Mouse (Mus musculus) E14TG2a.4 (cell line): ENCODE data around the gene Gxylt2.

Experiments
- H3K27me3 ChIP-seq: 2 replicates; pipeline ENCODE4 v1.6.1; 2014; ENCODE audit warnings: low read length, control low read depth; ENCODE audit not compliant: insufficient read depth
- H3K36me3 ChIP-seq: 2 replicates; pipeline ENCODE4 v1.6.1; 2014; ENCODE audit warnings: low read length, control low read depth; ENCODE audit not compliant: insufficient read depth
- H3K4me1 ChIP-seq: replicated peaks from 2 replicates; pipeline ENCODE4 v1.6.1; 2014; ENCODE audit warnings: low read depth, low read length, control low read depth
- H3K4me3 ChIP-seq: replicated peaks from 2 replicates; pipeline ENCODE4 v1.5.1; 2014; ENCODE audit warnings: mild to moderate bottlenecking, low read length
- H3K9me3 ChIP-seq: 2 replicates; pipeline ENCODE4 v1.6.1; 2014; ENCODE audit warnings: low read length, control low read depth
- CTCF ChIP-seq: conservative IDR thresholded peaks from 2 replicates; pipeline ENCODE4 v1.5.1; 2014; ENCODE audit warnings: low read length
- NANOG ChIP-seq: IDR thresholded peaks from 2 replicates; pipeline ENCODE4 v1.6.1; 2014; ENCODE audit warnings: borderline replicate concordance, low read length, mixed read lengths
- POU5F1 ChIP-seq: IDR thresholded peaks from 2 replicates; pipeline ENCODE4 v1.6.1; 2014; ENCODE audit warnings: low read length, borderline replicate concordance

Gxylt2 gene

DNA sequence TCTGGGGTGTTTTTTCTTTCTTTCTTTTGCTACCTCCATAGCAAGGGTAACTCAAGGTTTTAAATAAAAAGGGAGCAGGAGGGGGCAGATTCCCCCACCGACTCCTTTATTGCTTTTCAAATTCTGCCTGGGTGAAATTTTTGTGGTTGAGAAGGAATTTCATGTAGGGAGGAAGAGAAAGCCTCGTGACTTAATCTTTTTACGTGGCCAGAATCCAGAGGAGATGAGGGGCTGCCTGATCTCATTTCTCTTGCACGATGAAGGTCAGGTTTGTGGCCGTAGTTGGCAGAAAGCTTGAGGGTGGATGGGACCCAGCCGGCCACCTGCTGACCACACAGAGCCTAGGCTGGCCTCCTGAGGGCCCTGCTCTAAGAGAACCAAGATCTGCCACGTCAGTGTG lies 3.0 kb downstream of the Gxylt2 start:
- H3K9me3 ChIP-seq, result no peaks in the 10 kb centered on the region
- TF ChIP-seq POU5F1, result no peak
- TF ChIP-seq CTCF, result no peak
- TF ChIP-seq NANOG, result no peak
- no peak overlapping the region for H3K4me3 ChIP-seq
- peaks cover 56% of the 10 kb centered on the region for H3K27me3 ChIP-seq
- H3K4me1 ChIP-seq, result peaks cover 19% of the 10 kb centered on the region
- no peaks in the 10 kb centered on the region for H3K36me3 ChIP-seq

DNA sequence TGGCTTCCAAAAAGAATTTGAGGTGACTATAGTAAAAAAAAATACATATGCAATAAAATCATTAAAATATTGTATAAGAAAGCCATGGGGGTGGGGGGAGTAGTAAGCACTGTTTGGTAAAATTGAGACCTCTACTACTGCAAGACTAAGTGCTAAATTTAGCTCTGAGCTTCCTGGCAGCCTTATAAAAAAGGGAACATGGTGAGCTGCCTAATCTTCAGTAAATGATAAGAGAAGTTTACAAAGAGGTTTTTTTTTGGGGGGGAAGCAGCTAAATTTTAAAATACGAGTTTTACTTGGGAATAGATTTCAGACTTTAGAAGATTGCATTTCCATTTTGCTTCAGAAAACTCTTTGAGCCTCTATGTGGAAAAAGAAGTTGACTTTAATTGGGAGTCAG lies 3.7 kb downstream of the Gxylt2 start:
- TF ChIP-seq NANOG, result no peak
- TF ChIP-seq POU5F1, result no peak
- no peak for TF ChIP-seq CTCF
- Histone ChIP-seq H3K4me3 (no peak overlapping the region), H3K4me1 (peaks cover 19% of the 10 kb centered on the region), H3K27me3 (peaks cover 50% of the 10 kb centered on the region), H3K9me3 (peaks cover 5% of the 10 kb centered on the region; the same call in 1 of the 2 replicates), H3K36me3 (no peaks in the 10 kb centered on the region)

DNA sequence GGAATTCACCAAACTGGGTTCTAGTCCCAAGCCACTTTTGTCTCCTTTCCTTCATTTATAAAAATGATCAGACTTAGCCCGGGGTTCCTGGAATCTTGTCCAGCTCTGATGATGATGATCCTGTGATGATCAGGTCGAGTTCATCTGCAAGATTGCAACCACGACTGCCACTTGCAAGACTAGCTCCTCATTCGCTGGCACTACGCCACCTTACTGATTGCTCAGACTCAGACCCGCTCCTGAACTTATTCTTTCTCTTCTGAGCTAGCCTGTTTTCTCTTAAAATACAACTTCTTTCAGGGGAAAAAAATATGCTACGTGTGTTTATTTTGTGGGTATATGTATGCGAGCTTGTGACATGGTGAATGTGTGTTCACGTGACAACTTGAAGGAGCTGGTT lies 4.5 kb downstream of the Gxylt2 start:
- TF ChIP-seq POU5F1 (no peak), CTCF (no peak), NANOG (no peak)
- Histone ChIP-seq H3K4me3 (no peak overlapping the region), H3K36me3 (no peaks in the 10 kb centered on the region)

DNA sequence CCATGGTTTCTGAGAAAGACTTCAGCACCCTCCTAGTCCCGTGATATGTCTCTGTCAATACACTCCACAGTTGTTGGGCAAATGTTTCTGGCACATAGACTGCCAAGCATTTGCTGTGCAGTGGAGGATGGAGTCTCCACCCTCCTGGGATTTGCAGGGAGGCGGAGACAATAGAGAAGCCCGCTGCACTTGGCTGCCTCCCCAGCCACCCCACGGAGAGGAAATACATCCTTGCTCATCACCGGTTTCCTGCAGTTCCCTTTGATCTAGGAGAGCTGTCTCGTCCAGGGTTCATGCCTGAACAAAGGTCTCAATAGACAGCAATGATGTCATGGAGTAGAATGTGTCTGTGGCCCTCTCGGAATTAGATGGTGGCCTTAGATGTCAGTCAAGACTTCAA lies 4.9 kb downstream of the Gxylt2 start:
- Histone ChIP-seq H3K9me3 (peaks cover 12% of the 10 kb centered on the region; the same call in 1 of the 2 replicates), H3K27me3 (peaks cover 37% of the 10 kb centered on the region), H3K36me3 (no peaks in the 10 kb centered on the region), H3K4me1 (peaks cover 15% of the 10 kb centered on the region), H3K4me3 (no peak overlapping the region)
- TF ChIP-seq NANOG (peak; percentile 74; the same call in 1 of the 2 replicates), POU5F1 (no peak), CTCF (no peak)

More for the DNA sequence above, 4.5 kb downstream of the Gxylt2 start:
- Histone ChIP-seq H3K9me3 (peaks cover 12% of the 10 kb centered on the region; the same call in 1 of the 2 replicates), H3K27me3 (peaks cover 42% of the 10 kb centered on the region), H3K4me1 (peaks cover 19% of the 10 kb centered on the region)

DNA sequence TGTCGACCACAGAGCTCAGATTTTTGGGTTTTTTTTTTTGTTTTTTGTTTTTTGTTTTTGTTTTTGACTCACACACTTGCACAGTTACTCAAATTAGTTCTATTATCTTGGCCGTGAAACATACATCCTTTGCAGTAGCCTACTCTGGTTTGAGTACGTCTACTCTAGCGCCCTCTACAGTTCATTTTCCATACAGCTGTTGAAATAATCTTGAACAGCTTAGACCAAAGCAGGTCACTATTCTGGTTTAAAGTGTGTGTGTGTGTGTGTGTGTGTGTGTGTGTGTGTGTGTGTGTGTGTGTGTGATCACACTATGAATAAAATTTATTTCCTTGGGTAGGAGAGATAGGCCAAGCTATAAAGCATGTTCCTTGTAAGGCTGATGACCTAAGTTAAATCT lies 5.6 kb downstream of the Gxylt2 start:
- Histone ChIP-seq H3K4me1 (peaks cover 13% of the 10 kb centered on the region), H3K4me3 (no peak overlapping the region), H3K36me3 (no peaks in the 10 kb centered on the region), H3K9me3 (peaks cover 12% of the 10 kb centered on the region; the same call in 1 of the 2 replicates), H3K27me3 (peaks cover 33% of the 10 kb centered on the region)
- TF ChIP-seq CTCF (peak; percentile 46), NANOG (no peak)

DNA sequence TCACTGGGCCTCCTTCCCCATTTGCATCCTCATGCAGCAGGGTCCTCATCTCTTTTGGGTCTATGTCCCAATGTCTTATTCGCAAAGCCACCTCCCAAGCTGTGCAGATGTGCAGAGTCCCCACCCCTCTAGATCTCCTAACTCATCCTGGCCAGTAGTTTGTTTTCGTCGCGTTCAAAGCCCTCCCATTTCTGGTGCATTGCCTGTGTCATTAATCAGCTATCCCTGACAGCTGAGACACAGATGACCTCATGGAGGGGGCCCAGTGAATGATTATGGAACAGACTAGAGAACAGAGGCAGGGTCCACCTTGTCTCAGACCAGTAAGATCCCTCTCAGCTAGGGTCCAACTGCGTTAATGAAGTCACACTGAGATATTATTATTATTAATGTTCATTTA lies 6.3 kb downstream of the Gxylt2 start:
- Histone ChIP-seq H3K4me3 (no peak overlapping the region), H3K36me3 (no peaks in the 10 kb centered on the region), H3K4me1 (peaks cover 6% of the 10 kb centered on the region), H3K27me3 (peaks cover 26% of the 10 kb centered on the region), H3K9me3 (peaks cover 12% of the 10 kb centered on the region; the same call in 1 of the 2 replicates)
- TF ChIP-seq CTCF (no peak), NANOG (no peak), POU5F1 (no peak)

DNA sequence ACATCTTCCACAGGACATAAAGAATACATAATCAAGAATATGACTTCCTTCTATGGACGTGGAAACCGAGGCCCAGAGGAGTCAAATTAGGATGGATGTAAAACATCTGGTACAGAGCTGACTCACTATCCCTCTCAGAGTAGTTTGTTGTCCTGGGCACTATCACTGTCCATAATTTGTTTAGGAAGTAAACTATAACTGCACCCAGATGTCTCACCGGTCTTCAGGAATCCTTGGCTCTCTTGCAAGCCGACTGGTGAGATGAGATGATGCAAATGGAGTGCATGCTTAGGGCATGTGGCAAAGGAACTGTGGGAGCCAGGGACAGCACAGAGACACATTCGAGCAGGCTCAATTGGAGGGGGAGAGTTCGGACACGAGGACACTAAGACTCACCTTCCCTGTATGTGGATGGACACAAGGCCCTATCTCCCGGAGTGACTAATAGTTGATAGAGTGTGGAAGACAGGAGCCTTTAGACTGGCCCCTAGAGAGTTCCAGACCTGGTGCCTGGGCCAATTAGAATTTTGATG lies 10.8 kb downstream of the Gxylt2 start:
- no peak for TF ChIP-seq NANOG
- TF ChIP-seq POU5F1, result no peak
- no peak for TF ChIP-seq CTCF
- no peak overlapping the region for H3K4me3 ChIP-seq
- no peaks in the 10 kb centered on the region for H3K27me3 ChIP-seq
- no peaks in the 10 kb centered on the region for H3K4me1 ChIP-seq
- no peaks in the 10 kb centered on the region for H3K36me3 ChIP-seq
- peaks cover 12% of the 10 kb centered on the region; the same call in 1 of the 2 replicates for H3K9me3 ChIP-seq

DNA sequence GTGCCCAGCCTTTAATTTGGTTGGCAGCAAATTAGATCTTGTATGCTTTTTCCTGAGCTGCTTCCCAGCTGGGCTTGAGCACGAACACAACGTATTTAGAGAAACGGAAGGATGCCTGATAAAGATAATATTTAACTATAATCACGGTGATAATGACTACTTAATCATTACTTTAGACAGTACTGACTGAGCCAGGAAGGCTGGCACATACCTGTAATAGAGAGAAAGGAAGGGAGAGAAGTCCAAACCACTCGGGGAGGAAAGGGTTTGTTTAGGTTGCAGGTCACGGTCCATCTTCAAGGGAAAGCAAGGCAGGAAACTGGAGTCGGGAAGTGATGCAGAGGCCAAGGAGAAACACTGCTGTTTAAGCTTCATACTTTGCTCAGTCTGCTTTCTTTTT lies 11.6 kb downstream of the Gxylt2 start:
- Histone ChIP-seq H3K9me3 (peaks cover 12% of the 10 kb centered on the region; the same call in 1 of the 2 replicates), H3K4me3 (no peak overlapping the region), H3K27me3 (no peaks in the 10 kb centered on the region), H3K36me3 (no peaks in the 10 kb centered on the region), H3K4me1 (no peaks in the 10 kb centered on the region)
- TF ChIP-seq NANOG, result no peak
- TF ChIP-seq POU5F1, result no peak
- TF ChIP-seq CTCF, result no peak

DNA sequence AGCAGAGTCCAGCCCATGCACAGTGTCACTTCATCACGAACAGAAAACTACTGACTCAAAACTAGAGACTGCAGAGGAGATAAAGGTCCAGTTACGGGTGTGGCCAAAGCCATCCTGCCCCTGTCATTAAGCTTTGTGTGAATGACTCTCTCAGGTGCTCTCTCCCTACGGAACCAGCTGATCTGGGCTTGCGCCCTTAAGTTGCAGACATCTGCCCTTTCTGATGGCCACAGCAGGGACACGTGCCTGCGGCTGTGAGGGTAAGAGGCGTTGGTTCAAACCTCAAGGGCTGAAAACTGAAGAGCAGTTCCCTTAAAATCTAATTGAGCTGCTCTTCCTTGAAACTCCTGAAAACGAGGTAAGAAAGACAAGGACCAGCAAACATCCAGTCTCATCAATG lies 12.3 kb downstream of the Gxylt2 start:
- TF ChIP-seq CTCF (no peak), POU5F1 (no peak)
- Histone ChIP-seq H3K4me3 (no peak overlapping the region), H3K4me1 (no peaks in the 10 kb centered on the region), H3K27me3 (no peaks in the 10 kb centered on the region), H3K36me3 (no peaks in the 10 kb centered on the region), H3K9me3 (peaks cover 13% of the 10 kb centered on the region; the same call in 1 of the 2 replicates)
